Mouse (Mus musculus) cerebellum, adult 2 months (tissue): Measurements from ENCODE around the gene Mfn2. TPM values are rescaled to one million over a fixed set of nuclear protein-coding genes. Genes with fewer than 3 reads are reported as not detected.
"Not testable (repeated sequence)": the region's sequence is repeated elsewhere in the genome, so short reads cannot be mapped to it uniquely, and the experiment has no call there.

Experiments used
- DNase-seq, 2 experiments: peaks; one replicate each; pipeline ENCODE4 v3.0.0; 2021
- H3K27ac ChIP-seq: fragments of 200-500 bp; 2 replicates; pipeline ENCODE4 v1.5.1; 2012; ENCODE audit warnings: low read length, control low read depth, inconsistent platforms; ENCODE audit not compliant: insufficient read depth
- H3K27me3 ChIP-seq: fragments of 200-500 bp; 2 replicates; pipeline ENCODE4 v1.6.1; 2012; ENCODE audit warnings: inconsistent platforms, mild to moderate bottlenecking, low read length, moderate library complexity; ENCODE audit not compliant: control insufficient read depth, insufficient read depth
- H3K4me1 ChIP-seq: fragments of 200-500 bp; 2 replicates; pipeline ENCODE4 v1.6.1; 2011; ENCODE audit warnings: low read length; ENCODE audit not compliant: control insufficient read depth, insufficient read depth
- H3K4me3 ChIP-seq: fragments of 200-500 bp; replicated peaks from 2 replicates; pipeline ENCODE3; 2011; ENCODE audit warnings: mild to moderate bottlenecking, low read depth, low read length, control low read depth; ENCODE audit not compliant: insufficient read depth
- CTCF ChIP-seq: fragments of 200-500 bp; IDR thresholded peaks from 2 replicates; pipeline ENCODE4 v1.5.1; 2011; ENCODE audit warnings: low read depth, mild to moderate bottlenecking, control low read depth, low read length, moderate library complexity, borderline replicate concordance; ENCODE audit not compliant: insufficient read depth
- POLR2A ChIP-seq: fragments of 200-500 bp; IDR thresholded peaks from 2 replicates; pipeline ENCODE4 v1.6.1; 2011; ENCODE audit warnings: low read length, control low read depth, borderline replicate concordance; ENCODE audit not compliant: insufficient read depth
- WGBS: fragments of 180-500 bp; shearing (Covaris S2); methylation state at CpG from one replicate; pipeline ENCODE4 v1.1.7; 2018; 5-methylcytosine and 5-hydroxymethylcytosine counted together
- polyA plus RNA-seq: library from polyadenylated mRNA; depleted of rRNA; stranded (reverse); fragments of >200 nt; gene quantifications from 2 replicates; pipeline ENCODE4 v1.2.3, GENCODE M21; 2012

The Mfn2 gene
- polyA plus RNA-seq, 1 experiment: 113 TPM

DNA sequence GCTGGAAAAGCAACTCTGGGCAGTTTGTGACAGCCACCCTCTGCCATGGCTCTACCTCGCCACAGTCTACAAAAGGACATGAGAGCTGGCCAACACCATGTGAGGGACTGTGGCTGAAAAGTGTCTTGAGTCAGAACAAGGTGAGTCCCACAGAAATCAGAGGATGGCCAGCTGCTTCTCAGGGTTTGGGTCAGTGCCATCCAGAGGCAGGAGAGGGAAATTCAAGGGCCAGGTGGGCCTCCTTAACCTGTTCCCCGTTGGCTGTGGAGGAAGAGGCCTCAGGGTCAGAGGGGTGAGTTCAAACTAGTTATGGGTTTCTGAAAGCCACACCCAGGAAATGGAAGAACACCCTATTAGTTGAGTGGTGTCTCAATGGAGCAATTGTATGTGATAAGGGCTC lies 25.0 kb downstream of the Mfn2 start:
- WGBS: 64% methylated on average over 2 of the region's 2 CpGs
- H3K27ac ChIP-seq: no peak overlapping the region
- H3K4me3 ChIP-seq: no peak overlapping the region
- no peaks in the 10 kb centered on the region for H3K27me3 ChIP-seq
- no peak for DNase-seq
- no peaks in the 10 kb centered on the region; the same call in 1 of the 2 replicates for H3K4me1 ChIP-seq
- TF ChIP-seq CTCF (no peak), POLR2A (no peak)

DNA sequence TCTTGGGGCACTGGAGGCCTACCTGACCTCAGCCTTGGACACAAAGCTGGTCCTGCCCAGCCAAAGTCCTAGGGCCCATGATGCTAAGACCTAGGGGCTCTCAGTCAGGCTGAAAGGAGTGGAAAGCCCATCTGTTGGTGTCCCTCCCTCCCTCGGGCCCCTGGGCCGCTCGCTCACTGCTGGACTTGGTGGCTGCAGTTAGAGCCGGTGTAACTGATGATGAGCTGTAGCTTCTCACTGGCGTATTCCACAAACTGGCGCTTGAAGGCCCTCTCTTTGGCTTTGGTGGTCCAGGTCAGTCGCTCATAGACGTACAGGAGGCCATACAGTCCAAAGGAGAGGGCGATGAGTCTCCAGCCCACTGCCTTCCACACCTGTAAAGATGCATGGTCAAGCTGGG lies 26.0 kb downstream of the Mfn2 start:
- H3K4me3 ChIP-seq: no peak overlapping the region
- no peaks in the 10 kb centered on the region for H3K27me3 ChIP-seq
- H3K4me1 ChIP-seq: no peaks in the 10 kb centered on the region; the same call in 1 of the 2 replicates
- 95% methylated on average over 9 of the region's 9 CpGs for WGBS
- no peak for DNase-seq
- H3K27ac ChIP-seq: no peak overlapping the region
- TF ChIP-seq POLR2A: no peak
- TF ChIP-seq CTCF: no peak

DNA sequence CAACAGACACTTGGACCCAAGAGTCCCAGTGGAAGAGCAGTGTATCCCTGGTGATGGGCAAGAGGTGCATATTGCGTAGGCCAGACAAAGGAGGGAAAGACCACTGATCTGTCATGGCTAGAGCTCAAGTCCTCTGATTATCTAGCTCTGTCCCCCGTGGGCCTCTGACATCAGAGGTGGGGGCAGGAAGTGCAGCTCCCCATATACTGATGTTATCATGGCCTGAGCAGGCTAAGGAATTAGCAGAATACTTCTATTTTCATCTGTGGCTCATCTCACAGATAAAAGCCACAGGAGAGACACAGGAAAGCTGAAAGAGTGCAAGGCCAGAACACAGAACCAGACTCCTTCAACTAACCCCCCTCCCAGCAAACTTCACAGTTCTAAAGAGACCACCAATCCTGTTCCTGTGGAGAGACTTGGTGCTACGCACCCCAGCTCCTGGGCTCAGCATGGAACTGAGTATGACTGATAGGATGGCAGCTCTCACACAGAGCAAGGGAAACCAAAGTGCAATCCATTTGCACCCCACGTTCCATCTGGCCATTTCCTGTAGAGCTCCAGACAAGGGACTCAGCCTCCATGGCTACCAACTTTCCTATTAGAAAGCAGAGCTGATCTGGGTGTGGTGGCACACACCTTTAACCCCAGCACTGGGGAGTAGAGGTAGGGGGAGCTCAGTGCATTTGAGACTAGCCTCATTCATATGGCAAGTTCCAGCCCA lies 28.5 kb downstream of the Mfn2 start:
- Histone ChIP-seq H3K4me3 (no peak overlapping the region), H3K27ac (no peak overlapping the region), H3K27me3 (no peaks in the 10 kb centered on the region), H3K4me1 (no peaks in the 10 kb centered on the region)
- DNase-seq: no peak
- 79% methylated on average over 4 of the region's 4 CpGs for WGBS
- no peak for TF ChIP-seq POLR2A
- TF ChIP-seq CTCF: no peak

DNA sequence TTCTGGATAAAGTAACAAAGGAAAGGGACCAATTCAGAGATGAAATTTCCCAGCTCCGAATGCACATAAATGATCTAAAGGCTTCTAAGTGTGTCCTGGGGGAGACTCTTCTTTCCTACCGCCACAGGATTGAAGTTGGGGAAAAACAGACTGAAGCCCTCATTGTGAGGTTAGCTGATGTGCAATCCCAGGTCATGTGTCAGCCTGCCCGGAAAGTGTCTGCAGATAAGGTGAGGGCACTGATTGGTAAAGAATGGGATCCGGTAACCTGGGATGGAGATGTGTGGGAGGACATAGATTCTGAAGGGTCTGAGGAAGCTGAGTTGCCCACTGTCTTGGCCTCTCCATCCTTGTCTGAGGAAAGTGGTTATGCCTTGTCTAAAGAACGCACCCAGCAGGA lies 35.3 kb downstream of the Mfn2 start:
- no peaks in the 10 kb centered on the region; the same call in 1 of the 2 replicates for H3K4me1 ChIP-seq
- TF ChIP-seq CTCF: no peak
- no peak for TF ChIP-seq POLR2A
- WGBS: 7% methylated on average over 5 of the region's 5 CpGs
- H3K27me3 ChIP-seq: no peaks in the 10 kb centered on the region
- DNase-seq: no peak
- H3K4me3 ChIP-seq: peak overlapping the region; percentile 90
- H3K27ac ChIP-seq: no peak overlapping the region

DNA sequence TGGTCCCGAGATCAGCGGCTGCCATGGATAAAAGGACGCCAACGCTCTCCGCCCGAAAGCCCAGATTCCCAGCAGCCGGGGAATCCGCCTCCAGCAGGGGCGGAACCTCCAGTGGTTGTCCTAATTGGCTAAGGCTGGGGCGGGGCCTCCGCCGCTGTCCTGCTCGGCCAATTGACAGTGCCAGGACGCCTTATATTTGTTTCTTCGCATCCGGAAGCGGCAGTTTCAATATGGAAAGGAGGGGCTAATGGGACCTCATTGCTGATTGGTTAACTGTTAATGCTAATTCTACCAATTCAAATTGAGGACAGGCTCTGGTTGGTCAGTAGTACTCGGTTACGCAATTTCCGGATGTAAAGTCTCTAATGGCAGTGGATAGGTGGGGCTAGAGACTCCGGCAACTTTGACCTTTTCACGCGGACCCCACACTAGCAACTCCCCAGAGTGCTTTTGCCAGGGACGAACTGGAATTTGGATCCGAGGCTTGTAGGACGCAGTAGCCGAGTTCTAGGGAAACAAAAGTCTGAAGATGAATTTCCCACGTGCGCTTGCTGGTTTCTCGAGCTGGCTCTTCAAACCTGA lies 36.0 kb downstream of the Mfn2 start, which contains the start of the genes Miip and Fv1:
Gene Miip (minus strand): TSS at position 367 of the 582 bp plus-strand sequence.
Gene Fv1 (plus strand): TSS at position 530 of the 582 bp plus-strand sequence.
- TF ChIP-seq POLR2A (peak; percentile 54; the same call in 1 of the 2 replicates), CTCF (no peak)
- H3K27ac ChIP-seq: peak within 1 kb of the TSS; percentile 29; the same call in 1 of the 2 replicates
- no peaks in the 10 kb centered on the region; the same call in 1 of the 2 replicates for H3K4me1 ChIP-seq
- WGBS: under 1% methylated on average over 30 of the region's 30 CpGs
- H3K4me3 ChIP-seq: peak within 1 kb of the TSS; percentile 90
- no peaks in the 10 kb centered on the region for H3K27me3 ChIP-seq
- peak; percentile 91 to 98 for DNase-seq

GRCm38 (mm10) chr4:147867563-147868449 lies 36.7 kb downstream of the Mfn2 start:
- Histone ChIP-seq H3K4me1 (no peaks in the 10 kb centered on the region; the same call in 1 of the 2 replicates), H3K27me3 (no peaks in the 10 kb centered on the region), H3K4me3 (peak overlapping the region; percentile 90), H3K27ac (peak overlapping the region; percentile 29; the same call in 1 of the 2 replicates)
- TF ChIP-seq POLR2A: no peak
- no peak for TF ChIP-seq CTCF
- 8% methylated on average over 22 of the region's 22 CpGs for WGBS
- no peak for DNase-seq

- H3K27me3 ChIP-seq, H3K27ac ChIP-seq, H3K4me1 ChIP-seq, DNase-seq, H3K4me3 ChIP-seq: not testable (repeated sequence)
- 53% methylated on average over 3 of the region's 3 CpGs for WGBS
Observed at GRCm38 (mm10) chr4:147866793-147867192, 37.7 kb downstream of the Mfn2 start.
